15 mouse cellular contexts compared by ENCODE assay signal in genomic region chr19:55991791-55992726, GRCm38 (mm10).
DNase-seq lines count a peak whose midpoint lies in the region; ATAC-seq and TF ChIP-seq lines count a peak whose summit lies in the region.
"Had no signal": no experiment of that assay in that cellular context is flagged by ENCODE, and none has a peak within 500 bp of the region (broad histone marks: within the 10 kb centered on the region; RNA-seq: fewer than 3 reads in every experiment).

No protein-coding gene starts in this region.

- no peak for TF ChIP-seq CTCF in brain, embryonic 14.5 days (IDR thresholded peaks at IDR 0.05; ENCODE audit: borderline replicate concordance, extremely low read depth, insufficient read depth, insufficient read length)
- TF ChIP-seq CTCF in stomach, postnatal 0 days (IDR thresholded peaks at IDR 0.05; ENCODE audit: low read depth): no peak

- peaks cover 11% of the 10 kb centered on the region for H3K27me3 ChIP-seq in hindbrain, embryonic 12.5 days
- H3K27me3 ChIP-seq in hindbrain, embryonic 16.5 days (replicated peaks; ENCODE audit: control insufficient read depth, insufficient read depth, low read length): no peaks in the 10 kb centered on the region
- H3K27me3 ChIP-seq in hindbrain, embryonic 15.5 days: no peaks in the 10 kb centered on the region
- no peaks in the 10 kb centered on the region for H3K27me3 ChIP-seq in stomach, postnatal 0 days (ENCODE audit: control insufficient read depth, insufficient read depth, low read length)
- H3K27me3 ChIP-seq: heart, embryonic 15.5 days had no signal

- peaks cover 14% of the 10 kb centered on the region for H3K4me1 ChIP-seq in hindbrain, embryonic 12.5 days
- no peaks in the 10 kb centered on the region for H3K4me1 ChIP-seq in hindbrain, embryonic 16.5 days (ENCODE audit: control insufficient read depth, insufficient read depth, low read depth, low read length)
- peaks cover 5% of the 10 kb centered on the region; the same call in 1 of the 2 replicates for H3K4me1 ChIP-seq in hindbrain, embryonic 15.5 days (replicated peaks)
- no peaks in the 10 kb centered on the region for H3K4me1 ChIP-seq in stomach, postnatal 0 days (replicated peaks; ENCODE audit: control insufficient read depth, insufficient read depth)
- H3K4me1 ChIP-seq: heart, embryonic 15.5 days had no signal

- H3K4me2 ChIP-seq in hindbrain, embryonic 12.5 days (replicated peaks): peak overlapping the region; percentile 24
- no peak overlapping the region for H3K4me2 ChIP-seq in hindbrain, embryonic 16.5 days (ENCODE audit: low read length)
- H3K4me2 ChIP-seq in hindbrain, embryonic 15.5 days: no peak overlapping the region
- no peak overlapping the region for H3K4me2 ChIP-seq in stomach, postnatal 0 days (replicated peaks; ENCODE audit: low read depth)
- H3K4me2 ChIP-seq: embryonic facial prominence, embryonic 13.5 days; heart, embryonic 15.5 days; lung, embryonic 14.5 days; midbrain, embryonic 13.5 days had no signal

- TF ChIP-seq EP300 in stomach, postnatal 0 days (optimal IDR thresholded peaks at IDR 0.05): no peak

- no peak overlapping the region for H3K27ac ChIP-seq in hindbrain, embryonic 12.5 days
- H3K27ac ChIP-seq in hindbrain, embryonic 16.5 days (ENCODE audit: low read depth, low read length): no peak overlapping the region
- H3K27ac ChIP-seq in hindbrain, embryonic 15.5 days (replicated peaks): no peak overlapping the region
- no peak overlapping the region for H3K27ac ChIP-seq in stomach, postnatal 0 days (replicated peaks)
- H3K27ac ChIP-seq: embryonic facial prominence, embryonic 13.5 days; heart, embryonic 15.5 days; midbrain, embryonic 13.5 days had no signal

- H3K9ac ChIP-seq in hindbrain, embryonic 12.5 days: no peak overlapping the region
- H3K9ac ChIP-seq in hindbrain, embryonic 16.5 days (ENCODE audit: low read depth, low read length): no peak overlapping the region
- H3K9ac ChIP-seq in hindbrain, embryonic 15.5 days: no peak overlapping the region
- no peak overlapping the region for H3K9ac ChIP-seq in stomach, postnatal 0 days (ENCODE audit: low read length)
- H3K9ac ChIP-seq: embryonic facial prominence, embryonic 13.5 days; heart, embryonic 15.5 days; lung, embryonic 14.5 days; midbrain, embryonic 13.5 days had no signal

- H3K9me3 ChIP-seq in hindbrain, embryonic 12.5 days (replicated peaks): no peaks in the 10 kb centered on the region
- H3K9me3 ChIP-seq in hindbrain, embryonic 16.5 days (ENCODE audit: control insufficient read depth, low read length): no peaks in the 10 kb centered on the region
- H3K9me3 ChIP-seq in hindbrain, embryonic 15.5 days: no peaks in the 10 kb centered on the region
- no peaks in the 10 kb centered on the region for H3K9me3 ChIP-seq in stomach, postnatal 0 days (ENCODE audit: control insufficient read depth, low read length)
- H3K9me3 ChIP-seq: embryonic facial prominence, embryonic 13.5 days; heart, embryonic 15.5 days; midbrain, embryonic 13.5 days had no signal

- 54% methylated on average over 21 of the region's 21 CpGs for WGBS in hindbrain, embryonic 12.5 days
- 48% methylated on average over 21 of the region's 21 CpGs for WGBS in hindbrain, embryonic 16.5 days
- 48% methylated on average over 21 of the region's 21 CpGs for WGBS in hindbrain, embryonic 15.5 days
- WGBS in stomach, postnatal 0 days: 69% methylated on average over 21 of the region's 21 CpGs

- peak; percentile 62 for DNase-seq in 3134 (ENCODE audit: extremely low read depth, insufficient read length, low spot score)
- peak; percentile 74 for DNase-seq in brain, embryonic 14.5 days (ENCODE audit: low read depth)
- DNase-seq in ovary, postnatal 36 days (ENCODE audit: low spot score): no peak
- DNase-seq in stomach, postnatal 0 days (ENCODE audit: low spot score): no peak
- DNase-seq: gastrocnemius, postnatal 25 days; kidney, adult 18-20 months; lung, embryonic 14.5 days; thymus, postnatal 36 days had no signal

- no peak for TF ChIP-seq POLR2A in brain, embryonic 14.5 days (IDR thresholded peaks at IDR 0.05; ENCODE audit: borderline replicate concordance, extremely low read depth, insufficient read depth, insufficient read length, poor library complexity, severe bottlenecking)

- no peak overlapping the region for H3K4me3 ChIP-seq in hindbrain, embryonic 12.5 days
- H3K4me3 ChIP-seq in hindbrain, embryonic 16.5 days (ENCODE audit: low read length): no peak overlapping the region
- H3K4me3 ChIP-seq in hindbrain, embryonic 15.5 days: no peak overlapping the region
- no peak overlapping the region for H3K4me3 ChIP-seq in stomach, postnatal 0 days (ENCODE audit: low read depth, low read length)
- H3K4me3 ChIP-seq: embryonic facial prominence, embryonic 13.5 days; heart, embryonic 15.5 days; midbrain, embryonic 13.5 days had no signal

- no peaks in the 10 kb centered on the region for H3K36me3 ChIP-seq in hindbrain, embryonic 12.5 days
- H3K36me3 ChIP-seq in hindbrain, embryonic 16.5 days (ENCODE audit: control insufficient read depth, insufficient read depth, low read length): no peaks in the 10 kb centered on the region
- no peaks in the 10 kb centered on the region for H3K36me3 ChIP-seq in hindbrain, embryonic 15.5 days
- no peaks in the 10 kb centered on the region for H3K36me3 ChIP-seq in stomach, postnatal 0 days (ENCODE audit: control insufficient read depth, insufficient read depth, low read length)
- H3K36me3 ChIP-seq: embryonic facial prominence, embryonic 13.5 days; heart, embryonic 15.5 days; midbrain, embryonic 13.5 days had no signal

- ATAC-seq in hindbrain, embryonic 12.5 days (ENCODE audit: low FRiP score): no peak; the same call in 1 of the 2 replicates
- no peak for ATAC-seq in hindbrain, embryonic 16.5 days
- 0 out of 2 replicates have a peak, but pooled peaks have one; percentile 15 for ATAC-seq in hindbrain, embryonic 15.5 days (ENCODE audit: low FRiP score, low read depth)
- no peak for ATAC-seq in megakaryocyte progenitor cell, adult 5-6 weeks (replicated peaks; ENCODE audit: poor library complexity)
- no peak for ATAC-seq in stomach, postnatal 0 days (ENCODE audit: low FRiP score, low TSS enrichment)
- ATAC-seq: midbrain, embryonic 13.5 days had no signal

Comparison
In these comparisons a context has a peak if more than half of its experiments do, and no peak if none do; other contexts are left out.
1. DNase-seq: peak in 3134 (single experiment) and brain, embryonic 14.5 days (single experiment); none in ovary, postnatal 36 days (single experiment) and stomach, postnatal 0 days (single experiment).